Mouse (Mus musculus) embryonic fibroblast, embryonic 13.5 days (primary cell): ENCODE results near the gene Cfap44.

Experiments used
- CTCF ChIP-seq: IDR thresholded peaks from 2 replicates; pipeline ENCODE4 v1.5.1; 2011; ENCODE audit warnings: mild to moderate bottlenecking, control low read depth, low read length, moderate library complexity, borderline replicate concordance; ENCODE audit not compliant: insufficient read depth
- POLR2A ChIP-seq: IDR thresholded peaks from 2 replicates; pipeline ENCODE4 v1.6.1; 2011; ENCODE audit warnings: low read depth, mild to moderate bottlenecking, control low read depth, low read length, moderate library complexity

- no peak for TF ChIP-seq CTCF
- TF ChIP-seq POLR2A = no peak
Observed at GRCm38 (mm10) chr16:44421735-44422134, 27.1 kb downstream of the Cfap44 start.
